Mouse (Mus musculus) bone marrow macrophage, adult 2 months (primary cell): ENCODE measurements around the gene Fstl5.

Source experiments
- CTCF ChIP-seq: IDR thresholded peaks from 2 replicates; pipeline ENCODE4 v1.5.1; 2012; ENCODE audit warnings: low read depth, mild to moderate bottlenecking, low read length, moderate library complexity
- POLR2A ChIP-seq: IDR thresholded peaks from 2 replicates; pipeline ENCODE4 v1.6.1; 2012; ENCODE audit warnings: mild to moderate bottlenecking, low read depth, low read length, borderline replicate concordance

- TF ChIP-seq CTCF (no peak), POLR2A (no peak)
Measured at GRCm38 (mm10) chr3:76336922-76337321, 262.9 kb downstream of the Fstl5 start.
